Mouse (Mus musculus) midbrain, embryonic 11.5 days (tissue): ENCODE measurements at regions not wholly inside any gene's neighbourhood (a gene's known extent, or its start where the extent isn't known, plus 50 kb on each side); places are given as distances from the start of the nearest gene placed in this dataset.

Experiments
- ATAC-seq: fragments of 200-750 bp; cut with Nextera tagmentation; 2 replicates; pipeline ENCODE4 v1.8.0; 2017; ENCODE audit warnings: moderate TSS enrichment, moderate library complexity; ENCODE audit not compliant: low FRiP score
- DNase-seq: peaks from one replicate; pipeline ENCODE4 v3.0.0; 2015; ENCODE audit warnings: low spot score; ENCODE audit errors: missing footprints
- H3K27ac ChIP-seq: fragments of 300-500 bp; sonication (generic); 2 replicates; pipeline ENCODE4 v1.5.1; 2014; ENCODE audit warnings: low read depth, low read length
- H3K27me3 ChIP-seq: fragments of 300-500 bp; sonication (generic); 2 replicates; pipeline ENCODE4 v1.6.1; 2014; ENCODE audit warnings: mild to moderate bottlenecking, low read length, moderate library complexity, mixed read lengths; ENCODE audit not compliant: control insufficient read depth, insufficient read depth
- H3K36me3 ChIP-seq: fragments of 300-500 bp; sonication (generic); 2 replicates; pipeline ENCODE4 v1.6.1; 2014; ENCODE audit warnings: mild to moderate bottlenecking, low read length, moderate library complexity, mixed read lengths; ENCODE audit not compliant: control insufficient read depth, insufficient read depth
- H3K4me1 ChIP-seq: fragments of 300-500 bp; sonication (generic); 2 replicates; pipeline ENCODE4 v1.6.1; 2014; ENCODE audit warnings: low read length; ENCODE audit not compliant: control insufficient read depth, insufficient read depth
- H3K4me2 ChIP-seq: fragments of 300-500 bp; sonication (generic); 2 replicates; pipeline ENCODE4 v1.6.1; 2014; ENCODE audit warnings: mild to moderate bottlenecking, moderate library complexity
- H3K4me3 ChIP-seq: fragments of 300-500 bp; sonication (generic); 2 replicates; pipeline ENCODE4 v1.5.1; 2014; ENCODE audit warnings: low read depth, low read length
- H3K9ac ChIP-seq: fragments of 300-500 bp; sonication (generic); 2 replicates; pipeline ENCODE4 v1.6.1; 2014; ENCODE audit warnings: low read length
- H3K9me3 ChIP-seq: fragments of 300-500 bp; sonication (generic); 2 replicates; pipeline ENCODE4 v1.6.1; 2016; ENCODE audit warnings: low read length; ENCODE audit not compliant: control insufficient read depth
- WGBS: fragments of 180-500 bp; shearing (Covaris S2); extraction: QIAGEN DNeasy Blood & Tissue Kit; methylation state at CpG from one replicate; pipeline ENCODE4 v1.1.7; 2014; 5-methylcytosine and 5-hydroxymethylcytosine counted together

DNA sequence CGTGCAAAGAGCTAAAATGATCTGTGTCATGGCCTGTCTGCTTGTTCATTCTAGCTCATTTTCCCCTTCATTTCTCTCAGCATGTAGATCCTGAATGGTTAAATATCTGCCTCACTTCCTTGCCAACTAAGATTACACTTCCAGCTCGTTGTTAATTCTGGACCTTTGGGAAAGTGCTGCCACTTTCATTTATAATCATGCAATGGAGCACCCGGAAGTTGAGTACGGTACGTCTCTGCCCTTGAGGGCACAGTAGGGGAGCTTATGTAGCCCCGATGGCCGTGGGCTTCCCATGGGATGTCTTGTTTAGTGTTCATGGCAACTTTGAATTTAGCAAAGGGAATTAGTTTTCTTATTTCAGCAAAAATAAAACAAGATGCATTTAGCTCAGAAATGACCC, 334.4 kb downstream of the Kcnrg start:
- H3K27ac ChIP-seq: no peak overlapping the region
- no peak overlapping the region for H3K9ac ChIP-seq
- no peaks in the 10 kb centered on the region for H3K27me3 ChIP-seq

DNA sequence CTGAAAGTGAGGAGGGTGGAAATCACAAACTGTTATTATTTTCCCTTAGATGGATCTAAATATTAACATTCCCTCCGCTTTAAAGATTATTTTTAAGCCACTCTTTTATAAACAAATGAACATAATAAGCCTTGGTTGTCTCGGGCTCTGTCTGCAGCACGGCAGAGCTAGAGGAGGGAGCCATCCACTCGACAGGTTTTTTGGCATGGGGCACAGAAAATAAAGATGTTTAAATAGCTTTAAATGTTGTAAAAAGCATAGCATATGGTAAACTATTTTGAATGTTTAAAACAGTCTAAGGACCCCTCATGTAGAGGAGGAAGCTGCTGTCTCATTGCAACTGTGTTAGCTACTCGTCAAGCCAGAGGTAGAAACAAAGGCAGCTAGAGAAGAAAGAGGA, 338.4 kb downstream of the Kcnrg start:
- 39% methylated on average over 5 of the region's 5 CpGs for WGBS
- Histone ChIP-seq H3K27me3 (no peaks in the 10 kb centered on the region), H3K4me2 (no peak overlapping the region), H3K4me1 (peaks cover 2% of the 10 kb centered on the region; the same call in 1 of the 2 replicates), H3K36me3 (no peaks in the 10 kb centered on the region), H3K4me3 (no peak overlapping the region), H3K27ac (no peak overlapping the region), H3K9me3 (no peaks in the 10 kb centered on the region), H3K9ac (no peak overlapping the region)
- ATAC-seq: no peak
- no peak for DNase-seq

More for the DNA sequence above, 334.4 kb downstream of the Kcnrg start:
- 90% methylated on average over 7 of the region's 7 CpGs for WGBS
- Histone ChIP-seq H3K36me3 (no peaks in the 10 kb centered on the region), H3K9me3 (no peaks in the 10 kb centered on the region), H3K4me2 (no peak overlapping the region), H3K4me1 (no peaks in the 10 kb centered on the region), H3K4me3 (no peak overlapping the region)
- ATAC-seq (no peak), DNase-seq (no peak)

DNA sequence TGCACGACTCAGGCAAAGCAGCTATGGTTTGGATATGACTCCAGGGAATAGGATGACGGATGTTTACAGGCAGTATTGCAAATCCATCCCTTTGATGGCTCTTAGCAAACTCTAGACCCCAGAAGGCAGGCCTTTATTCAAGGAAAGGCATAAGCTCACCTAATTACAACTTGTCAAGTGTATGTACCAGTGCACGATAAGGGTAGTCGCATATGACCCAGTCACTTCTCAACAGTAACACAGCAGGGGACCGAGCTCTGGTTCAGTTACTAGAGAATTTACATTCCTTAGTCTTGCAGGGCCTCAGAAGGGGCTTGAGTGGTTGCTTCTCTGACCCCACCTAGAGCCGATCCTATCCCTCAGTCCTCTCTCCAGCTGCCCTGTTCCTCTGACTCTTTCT, 342.2 kb downstream of the Kcnrg start:
- no peak for DNase-seq
- no peaks in the 10 kb centered on the region for H3K36me3 ChIP-seq
- H3K27ac ChIP-seq: no peak overlapping the region
- H3K4me2 ChIP-seq: no peak overlapping the region
- H3K27me3 ChIP-seq: no peaks in the 10 kb centered on the region
- WGBS: 59% methylated on average over 6 of the region's 6 CpGs
- H3K4me3 ChIP-seq: no peak overlapping the region
- no peak overlapping the region for H3K9ac ChIP-seq
- peaks cover 2% of the 10 kb centered on the region; the same call in 1 of the 2 replicates for H3K4me1 ChIP-seq
- H3K9me3 ChIP-seq: no peaks in the 10 kb centered on the region
- ATAC-seq: no peak

DNA sequence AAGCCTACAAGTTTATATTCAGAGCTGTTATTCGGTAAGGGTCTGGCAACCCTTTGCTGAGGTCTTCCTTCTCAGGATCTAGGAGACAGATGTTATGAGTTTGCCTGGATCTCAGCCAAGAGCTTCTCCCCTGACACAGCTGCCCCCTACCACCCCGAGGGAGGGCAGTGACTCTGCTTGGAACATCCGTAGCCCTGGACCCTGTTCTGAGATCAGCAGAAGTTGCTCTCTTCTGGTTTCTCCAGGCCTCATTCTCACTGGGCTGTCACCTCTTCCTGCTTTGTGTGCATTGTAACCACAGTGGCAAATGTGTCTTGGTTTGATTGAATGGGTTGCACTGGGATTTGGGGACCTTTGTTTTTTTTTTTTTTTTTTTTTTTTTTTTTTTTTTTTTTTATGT, 342.4 kb upstream of the Rnaseh2b start:
- H3K4me1 ChIP-seq: peaks cover 2% of the 10 kb centered on the region; the same call in 1 of the 2 replicates
- DNase-seq (no peak), ATAC-seq (no peak)
- 64% methylated on average over 3 of the region's 3 CpGs for WGBS
- no peak overlapping the region for H3K9ac ChIP-seq
- no peaks in the 10 kb centered on the region for H3K27me3 ChIP-seq
- H3K9me3 ChIP-seq: no peaks in the 10 kb centered on the region
- no peaks in the 10 kb centered on the region for H3K36me3 ChIP-seq
- H3K4me3 ChIP-seq: no peak overlapping the region
- no peak overlapping the region for H3K4me2 ChIP-seq
- no peak overlapping the region for H3K27ac ChIP-seq

DNA sequence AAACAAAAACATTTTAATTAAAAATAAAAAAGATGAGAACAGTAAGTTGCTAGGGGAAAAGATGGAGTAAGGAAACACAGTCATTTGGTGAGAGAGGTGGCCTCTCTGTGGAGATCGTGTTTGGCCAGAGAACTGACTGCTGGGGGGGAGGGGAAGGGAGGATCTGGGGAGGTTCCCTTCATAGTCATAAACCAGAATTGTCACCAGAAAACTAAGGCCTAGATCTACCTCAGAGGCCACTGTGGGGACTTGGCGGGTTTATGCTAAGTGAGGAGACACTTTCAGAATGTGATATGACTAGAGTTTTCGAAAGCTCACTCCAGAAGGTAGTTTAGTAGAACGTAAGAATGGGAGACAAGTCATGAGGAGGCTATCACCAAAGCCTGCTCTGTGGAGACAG, 339.4 kb upstream of the Rnaseh2b start:
- Histone ChIP-seq H3K27me3 (no peaks in the 10 kb centered on the region), H3K27ac (no peak overlapping the region), H3K36me3 (no peaks in the 10 kb centered on the region), H3K4me3 (no peak overlapping the region), H3K4me1 (peaks cover 2% of the 10 kb centered on the region; the same call in 1 of the 2 replicates), H3K9me3 (no peaks in the 10 kb centered on the region), H3K9ac (no peak overlapping the region), H3K4me2 (no peak overlapping the region)
- 90% methylated on average over 4 of the region's 4 CpGs for WGBS
- ATAC-seq: no peak
- DNase-seq: no peak

DNA sequence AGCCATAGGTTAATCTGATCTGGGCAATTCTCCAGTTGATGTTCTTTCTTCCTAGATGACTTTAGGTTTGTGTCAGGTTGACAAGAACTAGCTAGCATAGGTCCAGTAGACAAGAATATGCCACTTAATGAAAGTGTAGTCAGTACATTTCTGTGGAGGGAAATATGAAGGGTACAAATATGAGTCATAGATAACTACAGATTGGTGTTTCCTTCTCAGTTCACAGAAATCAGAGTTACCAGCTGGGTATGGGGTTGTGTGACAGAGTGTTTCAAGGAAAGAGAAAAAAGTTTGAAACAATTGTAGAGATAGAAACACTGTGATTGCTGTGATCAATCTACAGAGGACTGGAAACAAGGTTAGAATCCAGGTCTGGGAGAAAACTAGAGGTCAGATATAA, 337.0 kb upstream of the Rnaseh2b start:
- DNase-seq: no peak

DNA sequence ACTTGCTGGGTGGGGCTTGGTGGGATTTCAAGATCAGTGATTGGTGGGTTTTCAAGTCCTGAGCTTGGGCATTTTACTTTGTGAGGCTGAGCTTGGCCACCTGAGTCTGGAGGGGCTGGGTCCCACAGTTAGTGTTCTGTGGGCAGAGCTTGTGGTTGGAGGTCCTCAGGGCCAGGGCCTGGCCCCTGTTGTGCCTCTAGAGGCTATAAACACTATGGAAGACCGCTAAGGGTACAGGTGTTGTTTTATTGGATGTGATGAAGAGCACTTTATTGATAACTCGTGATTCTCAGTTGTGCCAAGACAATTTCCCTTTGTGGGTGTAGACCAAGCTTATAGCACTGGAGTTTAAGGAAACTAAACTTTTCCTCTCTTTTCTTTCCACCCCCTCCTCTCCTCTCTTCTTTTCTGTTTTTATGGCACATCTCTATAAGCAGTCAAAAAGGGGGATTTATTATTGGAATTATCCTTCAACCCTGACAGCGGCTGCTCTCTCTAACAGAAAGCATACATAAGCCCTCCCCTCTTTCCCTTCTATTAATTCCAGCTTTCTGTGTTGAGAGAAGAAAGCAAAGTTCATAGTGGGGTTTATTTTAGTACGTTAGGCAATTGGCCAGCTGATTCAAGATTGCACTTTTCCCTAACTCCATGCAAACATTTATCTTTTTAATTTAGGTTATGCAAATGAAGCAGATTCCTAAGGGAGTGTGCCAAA, 332.0 kb upstream of the Rnaseh2b start:
- no peak for ATAC-seq
- H3K36me3 ChIP-seq: no peaks in the 10 kb centered on the region
- no peak overlapping the region for H3K4me3 ChIP-seq
- no peak for DNase-seq
- H3K9me3 ChIP-seq: no peaks in the 10 kb centered on the region
- no peak overlapping the region for H3K27ac ChIP-seq
- WGBS: 81% methylated on average over 4 of the region's 4 CpGs
- no peak overlapping the region for H3K4me2 ChIP-seq
- no peaks in the 10 kb centered on the region for H3K27me3 ChIP-seq
- H3K9ac ChIP-seq: no peak overlapping the region
- H3K4me1 ChIP-seq: no peaks in the 10 kb centered on the region

More for the DNA sequence above, 337.0 kb upstream of the Rnaseh2b start:
- Histone ChIP-seq H3K4me2 (no peak overlapping the region), H3K27me3 (no peaks in the 10 kb centered on the region), H3K9ac (no peak overlapping the region), H3K36me3 (no peaks in the 10 kb centered on the region), H3K9me3 (no peaks in the 10 kb centered on the region), H3K4me1 (no peaks in the 10 kb centered on the region), H3K27ac (no peak overlapping the region), H3K4me3 (no peak overlapping the region)
- no peak for ATAC-seq

DNA sequence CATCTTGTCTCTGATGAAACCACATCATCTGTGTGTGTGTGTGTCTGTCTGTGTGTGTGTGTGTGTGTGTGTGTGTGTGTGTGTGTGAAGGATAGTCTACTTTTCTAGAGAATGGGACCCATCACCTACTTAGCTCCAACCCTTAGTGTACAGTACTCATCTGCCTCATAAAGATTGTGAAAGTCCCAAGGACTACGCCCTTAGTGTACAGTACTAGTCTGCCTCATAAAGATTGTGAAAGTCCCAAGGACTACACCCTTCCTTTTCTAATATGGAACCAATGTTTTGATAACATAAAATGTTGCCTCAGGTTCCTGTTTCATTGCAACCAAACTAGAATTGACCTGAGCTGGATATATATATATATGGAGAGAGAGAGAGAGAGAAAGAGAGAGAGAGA, 323.9 kb upstream of the Rnaseh2b start:
- H3K27ac ChIP-seq: no peak overlapping the region
- ATAC-seq: no peak
- H3K27me3 ChIP-seq: no peaks in the 10 kb centered on the region
- no peaks in the 10 kb centered on the region for H3K36me3 ChIP-seq
- no peak for DNase-seq
- no peaks in the 10 kb centered on the region for H3K9me3 ChIP-seq
- no peak overlapping the region for H3K9ac ChIP-seq
- H3K4me2 ChIP-seq: no peak overlapping the region
- H3K4me3 ChIP-seq: no peak overlapping the region
- no peaks in the 10 kb centered on the region for H3K4me1 ChIP-seq
- 95% methylated on average over 1 of the region's 1 CpGs for WGBS

DNA sequence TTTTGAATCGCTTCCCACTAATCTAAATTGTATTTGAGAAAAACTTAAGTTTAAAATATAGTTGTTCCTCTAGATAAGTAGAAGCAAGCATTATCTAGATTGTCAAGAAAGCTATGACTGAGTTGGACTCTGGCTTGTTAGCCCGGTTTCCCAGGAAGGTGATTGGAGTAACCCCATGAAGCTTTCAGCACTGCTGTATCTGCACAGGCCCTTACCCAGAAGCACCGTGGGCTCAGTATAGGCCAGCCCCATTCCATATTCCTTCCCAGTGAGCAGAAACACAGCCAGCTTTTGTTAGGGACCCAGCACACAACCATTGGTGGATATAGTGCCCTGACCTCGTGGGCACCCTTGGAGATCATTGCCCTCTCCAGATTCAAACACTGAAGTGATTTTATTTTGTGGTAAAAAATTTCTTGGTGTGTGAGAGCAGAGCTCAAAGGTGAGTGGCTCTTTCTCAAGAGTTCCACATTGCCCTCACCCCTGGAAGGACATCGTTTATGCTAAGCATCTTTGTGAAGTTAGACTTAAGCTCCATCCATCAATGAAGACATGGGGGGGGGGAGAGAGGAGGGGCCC, 323.3 kb upstream of the Rnaseh2b start:
- Histone ChIP-seq H3K4me3 (no peak overlapping the region), H3K4me2 (no peak overlapping the region), H3K27me3 (no peaks in the 10 kb centered on the region), H3K27ac (no peak overlapping the region), H3K4me1 (no peaks in the 10 kb centered on the region), H3K36me3 (no peaks in the 10 kb centered on the region), H3K9me3 (no peaks in the 10 kb centered on the region), H3K9ac (no peak overlapping the region)
- WGBS: 88% methylated on average over 5 of the region's 5 CpGs
- DNase-seq (no peak), ATAC-seq (no peak)
